Mouse (Mus musculus) CH12.LX (cell line): ENCODE measurements around the gene Tmem132c. TPM values are rescaled to one million over a fixed set of nuclear protein-coding genes. Genes with fewer than 3 reads are reported as not detected.

Source experiments
- DNase-seq: peaks from one replicate; pipeline ENCODE4 v3.0.0-alpha.2; 2013; ENCODE audit errors: extremely low read depth
- H3K27ac ChIP-seq: 2 replicates; pipeline ENCODE4 v1.5.1; 2012; ENCODE audit warnings: low read depth, mild to moderate bottlenecking, control low read depth, moderate library complexity; ENCODE audit not compliant: insufficient read depth
- H3K27me3 ChIP-seq: replicated peaks from 2 replicates; pipeline ENCODE3; 2012; ENCODE audit warnings: inconsistent platforms
- H3K36me3 ChIP-seq, 2 experiments: replicated peaks in 1 of 2; 2 replicates each; pipeline versions ENCODE3 to v1.6.1; 2012; ENCODE audit warnings: inconsistent platforms in 1 of 2, low read length in 1 of 2, mild to moderate bottlenecking in 1 of 2, mixed read lengths in 1 of 2, moderate library complexity in 1 of 2; ENCODE audit not compliant: control insufficient read depth in 1 of 2, insufficient read depth in 1 of 2
- H3K4me1 ChIP-seq, 2 experiments: 2 replicates each; pipeline ENCODE4 v1.6.1; 2012; ENCODE audit warnings: inconsistent platforms in 1 of 2, moderate library complexity in 1 of 2; ENCODE audit not compliant: insufficient read depth in 2 of 2, control insufficient read depth in 1 of 2
- H3K4me2 ChIP-seq: 2 replicates; pipeline ENCODE4 v1.6.1; 2012; ENCODE audit warnings: low read depth, mild to moderate bottlenecking, control low read depth; ENCODE audit not compliant: poor library complexity, insufficient read depth, severe bottlenecking
- H3K4me3 ChIP-seq, 3 experiments: fragments of 150-350 bp in 1 of 3; sonication (generic) in 1 of 3; replicated peaks in 1 of 3; 2 replicates each; pipeline versions ENCODE3 to v1.5.1; 2011 to 2012; ENCODE audit warnings: low read depth in 2 of 3, low read length in 2 of 3, mild to moderate bottlenecking in 2 of 3, moderate library complexity in 2 of 3, control low read depth in 1 of 3, improper control_type of control experiment in 1 of 3, inconsistent platforms in 1 of 3, mixed read lengths in 1 of 3; ENCODE audit not compliant: poor library complexity in 1 of 3
- H3K79me2 ChIP-seq: replicated peaks from 2 replicates; pipeline ENCODE4 v1.6.1; 2012; ENCODE audit warnings: mild to moderate bottlenecking, moderate library complexity; ENCODE audit not compliant: control insufficient read depth, poor library complexity, insufficient read depth, severe bottlenecking; ENCODE audit errors: extremely low read depth
- H3K9ac ChIP-seq: 2 replicates; pipeline ENCODE4 v1.6.1; 2012; ENCODE audit warnings: low read depth, mild to moderate bottlenecking, control low read depth, moderate library complexity; ENCODE audit not compliant: insufficient read depth
- H3K9me3 ChIP-seq: replicated peaks from 2 replicates; pipeline ENCODE3; 2012; ENCODE audit warnings: low read length, inconsistent platforms, mixed read lengths
- BHLHE40 ChIP-seq: IDR thresholded peaks from 2 replicates; pipeline ENCODE4 v1.6.1; 2011; ENCODE audit warnings: mild to moderate bottlenecking, low read depth, low read length, improper control_type of control experiment
- CTCF ChIP-seq, 2 experiments: IDR thresholded peaks in 1 of 2; conservative IDR thresholded peaks in 1 of 2; 2 replicates each; pipeline ENCODE4 v1.5.1; 2011 to 2012; ENCODE audit warnings: low read depth in 2 of 2, low read length in 2 of 2, improper control_type of control experiment in 1 of 2, inconsistent platforms in 1 of 2, mild to moderate bottlenecking in 1 of 2, moderate library complexity in 1 of 2
- E2F4 ChIP-seq: IDR thresholded peaks from 2 replicates; pipeline ENCODE4 v1.6.1; 2011; ENCODE audit warnings: low read depth, low read length, improper control_type of control experiment; ENCODE audit not compliant: insufficient replicate concordance
- ELF1 ChIP-seq: IDR thresholded peaks from 2 replicates; pipeline ENCODE4 v1.6.1; 2014; ENCODE audit warnings: low read depth, mild to moderate bottlenecking, inconsistent platforms, low read length, improper control_type of control experiment
- EP300 ChIP-seq: IDR thresholded peaks from 2 replicates; pipeline ENCODE4 v1.6.1; 2011; ENCODE audit warnings: low read length, improper control_type of control experiment
- ETS1 ChIP-seq: conservative IDR thresholded peaks from 2 replicates; pipeline ENCODE4 v1.6.1; 2012; ENCODE audit warnings: low read depth, mild to moderate bottlenecking, inconsistent platforms, low read length, improper control_type of control experiment, moderate library complexity
- GABPA ChIP-seq: IDR thresholded peaks from 2 replicates; pipeline ENCODE4 v1.6.1; 2012; ENCODE audit warnings: low read depth, low read length, improper control_type of control experiment, inconsistent platforms; ENCODE audit not compliant: insufficient replicate concordance
- HCFC1 ChIP-seq: IDR thresholded peaks from 2 replicates; pipeline ENCODE4 v1.6.1; 2012; ENCODE audit warnings: low read depth, mild to moderate bottlenecking, inconsistent platforms, low read length, improper control_type of control experiment
- IRF4 ChIP-seq: IDR thresholded peaks from 2 replicates; pipeline ENCODE4 v1.6.1; 2014; ENCODE audit warnings: low read depth, mild to moderate bottlenecking, inconsistent platforms, low read length, improper control_type of control experiment
- JUN ChIP-seq: IDR thresholded peaks from 2 replicates; pipeline ENCODE4 v1.6.1; 2011; ENCODE audit warnings: low read depth, mild to moderate bottlenecking, low read length, improper control_type of control experiment, moderate library complexity; ENCODE audit not compliant: insufficient read depth
- JUND ChIP-seq: conservative IDR thresholded peaks from 2 replicates; pipeline ENCODE4 v1.6.1; 2011; ENCODE audit warnings: low read depth, low read length, improper control_type of control experiment
- KAT2A ChIP-seq: IDR thresholded peaks from 2 replicates; pipeline ENCODE4 v1.6.1; 2012; ENCODE audit warnings: low read length, improper control_type of control experiment, inconsistent platforms; ENCODE audit not compliant: insufficient replicate concordance
- MAFK ChIP-seq: IDR thresholded peaks from 2 replicates; pipeline ENCODE4 v1.6.1; 2011; ENCODE audit warnings: low read length, improper control_type of control experiment; ENCODE audit not compliant: insufficient replicate concordance
- MAZ ChIP-seq: IDR thresholded peaks from 2 replicates; pipeline ENCODE4 v1.6.1; 2012; ENCODE audit warnings: low read depth, mild to moderate bottlenecking, inconsistent platforms, low read length, improper control_type of control experiment, moderate library complexity
- MYC ChIP-seq: IDR thresholded peaks from 2 replicates; pipeline ENCODE4 v1.6.1; 2011; ENCODE audit warnings: low read depth, mild to moderate bottlenecking, improper control_type of control experiment, low read length
- NRF1 ChIP-seq: IDR thresholded peaks from 2 replicates; pipeline ENCODE4 v1.6.1; 2014; ENCODE audit warnings: low read depth, mild to moderate bottlenecking, inconsistent platforms, low read length, improper control_type of control experiment, moderate library complexity
- PAX5 ChIP-seq: IDR thresholded peaks from 2 replicates; pipeline ENCODE4 v1.6.1; 2012; ENCODE audit warnings: low read length, inconsistent platforms, mixed read lengths
- POLR2A ChIP-seq: IDR thresholded peaks from 2 replicates; pipeline ENCODE4 v1.6.1; 2011; ENCODE audit warnings: low read depth, mild to moderate bottlenecking, improper control_type of control experiment, low read length
- POLR2AphosphoS2 ChIP-seq: IDR thresholded peaks from 2 replicates; pipeline ENCODE4 v1.6.1; 2011; ENCODE audit warnings: low read depth, low read length, improper control_type of control experiment
- RAD21 ChIP-seq: IDR thresholded peaks from 2 replicates; pipeline ENCODE4 v1.6.1; 2011; ENCODE audit warnings: low read depth, mild to moderate bottlenecking, low read length, improper control_type of control experiment, moderate library complexity
- RCOR1 ChIP-seq: conservative IDR thresholded peaks from 2 replicates; pipeline ENCODE4 v1.6.1; 2012; ENCODE audit warnings: low read depth, mild to moderate bottlenecking, inconsistent platforms, low read length, improper control_type of control experiment
- SIN3A ChIP-seq: IDR thresholded peaks from 2 replicates; pipeline ENCODE4 v1.6.1; 2012; ENCODE audit warnings: low read length, improper control_type of control experiment, inconsistent platforms
- TBP ChIP-seq: conservative IDR thresholded peaks from 2 replicates; pipeline ENCODE4 v1.6.1; 2011; ENCODE audit warnings: low read depth, low read length, improper control_type of control experiment
- UBTF ChIP-seq: IDR thresholded peaks from 2 replicates; pipeline ENCODE4 v1.6.1; 2012; ENCODE audit warnings: low read depth, mild to moderate bottlenecking, inconsistent platforms, low read length, improper control_type of control experiment, moderate library complexity
- USF1 ChIP-seq: IDR thresholded peaks from 2 replicates; pipeline ENCODE4 v1.6.1; 2014; ENCODE audit warnings: low read depth, mild to moderate bottlenecking, inconsistent platforms, low read length, improper control_type of control experiment
- USF2 ChIP-seq: conservative IDR thresholded peaks from 2 replicates; pipeline ENCODE4 v1.6.1; 2011; ENCODE audit warnings: low read depth, low read length, improper control_type of control experiment
- ZC3H11A ChIP-seq: IDR thresholded peaks from 2 replicates; pipeline ENCODE4 v1.6.1; 2012; ENCODE audit warnings: low read depth, mild to moderate bottlenecking, inconsistent platforms, low read length, improper control_type of control experiment
- ZKSCAN1 ChIP-seq: IDR thresholded peaks from 2 replicates; pipeline ENCODE4 v1.6.1; 2012; ENCODE audit warnings: low read depth, inconsistent platforms, low read length, improper control_type of control experiment, borderline replicate concordance
- ZNF384 ChIP-seq: IDR thresholded peaks from 2 replicates; pipeline ENCODE4 v1.6.1; 2012; ENCODE audit warnings: low read depth, low read length, improper control_type of control experiment, inconsistent platforms
- dilution Hi-C: fragments of 300-500 bp; cut with MboI; formaldehyde crosslinking; loops from 2 replicates; pipeline ENCODE4 v1.14.3; 2020; ENCODE audit warnings: low sequenced_read_pairs; ENCODE audit not compliant: extremely low pct_unique_long_range_greater_than_20kb, extremely low pct_ligation_motif_present
- in situ Hi-C: fragments of 300-500 bp; cut with MboI; formaldehyde crosslinking; loops from 3 replicates; pipeline ENCODE4 v1.14.3; 2019; ENCODE audit warnings: low sequenced_read_pairs, low pct_ligation_motif_present, low pct_unique_long_range_greater_than_20kb, mixed read lengths
- polyA plus RNA-seq: library from polyadenylated mRNA; unstranded; fragments of >175 nt; gene quantifications from 2 replicates; pipeline ENCODE4 v1.2.1, GENCODE M21; 2012; ENCODE audit warnings: low read depth; ENCODE audit not compliant: insufficient read length
- total RNA-seq, 2 experiments: library from RNA; depleted of rRNA; stranded (reverse); fragments of 300-350 nt in 1 of 2; fragments of >200 nt in 1 of 2; gene quantifications; 2 replicates each; pipeline ENCODE4 v1.2.3; 2012 to 2014

The Tmem132c gene
- total and polyA plus RNA-seq, 3 experiments = not detected

DNA sequence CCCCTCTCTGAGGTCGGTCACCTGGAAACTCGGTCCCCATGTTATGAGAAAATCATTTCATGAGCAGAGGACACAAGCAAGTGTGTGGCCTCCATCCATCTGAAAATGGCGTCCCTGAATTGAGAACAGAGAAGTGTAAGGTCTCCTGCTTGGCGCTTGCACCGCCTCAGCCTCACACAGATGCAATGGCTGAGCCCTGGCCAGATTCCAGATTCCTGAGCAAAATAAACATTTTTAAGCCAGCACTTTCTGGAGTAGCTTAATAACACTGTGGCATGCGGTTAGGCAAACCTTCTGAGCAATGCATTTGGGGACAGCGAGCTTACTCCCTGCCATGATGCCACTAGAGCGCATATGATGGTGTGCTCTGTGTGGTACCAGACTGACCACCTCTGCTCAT lies 48.1 kb downstream of the Tmem132c start:
- in situ Hi-C loops = no loop called here
- H3K79me2 ChIP-seq = no peaks in the 10 kb centered on the region
- H3K9ac ChIP-seq = no peak overlapping the region
- DNase-seq = no peak
- TF ChIP-seq HCFC1 (no peak), KAT2A (no peak), USF2 (no peak), RAD21 (no peak)
- H3K4me1 ChIP-seq = no peaks in the 10 kb centered on the region
- H3K4me3 ChIP-seq = no peak overlapping the region
- no peaks in the 10 kb centered on the region for H3K27me3 ChIP-seq
- no peaks in the 10 kb centered on the region for H3K36me3 ChIP-seq
- H3K4me2 ChIP-seq = no peak overlapping the region
- dilution Hi-C loops = no loop called here
- no peak overlapping the region for H3K27ac ChIP-seq
- H3K9me3 ChIP-seq = peaks cover 72% of the 10 kb centered on the region

- dilution Hi-C loops (no loop called here), in situ Hi-C loops (no loop called here)
These were observed 49.0 kb downstream of the Tmem132c start for GRCm38 (mm10) chr5:127290461-127291250.

GRCm38 (mm10) chr5:127291581-127291980 lies 50.0 kb downstream of the Tmem132c start:
- no peak for DNase-seq
- Histone ChIP-seq H3K36me3 (no peaks in the 10 kb centered on the region), H3K9ac (no peak overlapping the region), H3K27ac (no peak overlapping the region), H3K79me2 (no peaks in the 10 kb centered on the region), H3K27me3 (no peaks in the 10 kb centered on the region), H3K9me3 (peaks cover 80% of the 10 kb centered on the region), H3K4me3 (no peak overlapping the region), H3K4me1 (no peaks in the 10 kb centered on the region), H3K4me2 (no peak overlapping the region)
- in situ Hi-C loops (no loop called here), dilution Hi-C loops (no loop called here)
- TF ChIP-seq GABPA (no peak), USF2 (no peak), SIN3A (no peak), ZNF384 (no peak), NRF1 (no peak), IRF4 (no peak), ZC3H11A (no peak), UBTF (no peak), RCOR1 (no peak), HCFC1 (no peak), USF1 (no peak), POLR2A (no peak), JUND (no peak), ELF1 (no peak), CTCF (conservative IDR thresholded peaks at IDR 0.05 in 1 of 2, IDR thresholded peaks at IDR 0.05 in 1 of 2; ENCODE audit: low read depth in 2 of 2, low read length in 2 of 2) (no peak), PAX5 (no peak), EP300 (no peak), ETS1 (no peak), JUN (no peak)

More at GRCm38 (mm10) chr5:127290461-127291250, 49.0 kb downstream of the Tmem132c start:
- H3K9ac ChIP-seq = no peak overlapping the region
- TF ChIP-seq MYC = no peak
- no peak for TF ChIP-seq BHLHE40
- no peak for TF ChIP-seq POLR2A
- no peak for TF ChIP-seq JUND
- no peak for TF ChIP-seq SIN3A
- TF ChIP-seq TBP = no peak
- TF ChIP-seq ZKSCAN1 = no peak
- no peak for TF ChIP-seq CTCF (conservative IDR thresholded peaks at IDR 0.05 in 1 of 2, IDR thresholded peaks at IDR 0.05 in 1 of 2; ENCODE audit: low read depth in 2 of 2, low read length in 2 of 2)
- TF ChIP-seq E2F4 = no peak
- no peak for TF ChIP-seq POLR2AphosphoS2
- no peak for TF ChIP-seq MAFK
- no peak for TF ChIP-seq MAZ
- H3K27me3 ChIP-seq = no peaks in the 10 kb centered on the region
- H3K9me3 ChIP-seq = peaks cover 79% of the 10 kb centered on the region
- H3K79me2 ChIP-seq = no peaks in the 10 kb centered on the region
- H3K27ac ChIP-seq = no peak overlapping the region
- H3K4me1 ChIP-seq = no peaks in the 10 kb centered on the region
- H3K36me3 ChIP-seq = no peaks in the 10 kb centered on the region
- H3K4me2 ChIP-seq = no peak overlapping the region
- H3K4me3 ChIP-seq = no peak overlapping the region
- no peak for DNase-seq
